Mouse (Mus musculus) limb, embryonic 10.5 days (tissue): ENCODE results near the gene Themis2. TPM values are rescaled to one million over a fixed set of nuclear protein-coding genes. Genes with fewer than 3 reads are reported as not detected.

Source experiments
- DNase-seq: peaks from one replicate; pipeline ENCODE4 v3.0.0-alpha.2; 2017; ENCODE audit warnings: low spot score
- H3K27ac ChIP-seq: fragments of 300-500 bp; sonication (generic); 2 replicates; pipeline ENCODE4 v1.5.1; 2016; ENCODE audit warnings: mild to moderate bottlenecking
- H3K27me3 ChIP-seq: fragments of 300-500 bp; sonication (generic); 2 replicates; pipeline ENCODE4 v1.6.1; 2016; ENCODE audit warnings: low read depth, mild to moderate bottlenecking; ENCODE audit not compliant: poor library complexity, severe bottlenecking
- H3K36me3 ChIP-seq: fragments of 300-500 bp; sonication (generic); 2 replicates; pipeline ENCODE4 v1.6.1; 2016; ENCODE audit warnings: mild to moderate bottlenecking, moderate library complexity
- H3K4me1 ChIP-seq: fragments of 300-500 bp; sonication (generic); 2 replicates; pipeline ENCODE4 v1.6.1; 2016
- H3K4me3 ChIP-seq: fragments of 300-500 bp; sonication (generic); 2 replicates; pipeline ENCODE4 v1.5.1; 2016; ENCODE audit warnings: mild to moderate bottlenecking, moderate library complexity
- H3K9me3 ChIP-seq: fragments of 300-500 bp; sonication (generic); replicated peaks from 2 replicates; pipeline ENCODE4 v1.6.1; 2016; ENCODE audit warnings: mild to moderate bottlenecking
- WGBS: fragments of 180-500 bp; shearing (Covaris S2); methylation state at CpG from one replicate; pipeline ENCODE4 v1.1.7; 2016; 5-methylcytosine and 5-hydroxymethylcytosine counted together
- polyA plus RNA-seq: library from polyadenylated mRNA; unstranded; fragments of >200 nt; fragmentation: Nextera tagmentation; extraction: Ambion mirVana; gene quantifications from 2 replicates; pipeline ENCODE4 v1.2.1, GENCODE M21; 2016

Themis2 gene
- 0.36 and 0.53 TPM in 2 replicates for polyA plus RNA-seq

DNA sequence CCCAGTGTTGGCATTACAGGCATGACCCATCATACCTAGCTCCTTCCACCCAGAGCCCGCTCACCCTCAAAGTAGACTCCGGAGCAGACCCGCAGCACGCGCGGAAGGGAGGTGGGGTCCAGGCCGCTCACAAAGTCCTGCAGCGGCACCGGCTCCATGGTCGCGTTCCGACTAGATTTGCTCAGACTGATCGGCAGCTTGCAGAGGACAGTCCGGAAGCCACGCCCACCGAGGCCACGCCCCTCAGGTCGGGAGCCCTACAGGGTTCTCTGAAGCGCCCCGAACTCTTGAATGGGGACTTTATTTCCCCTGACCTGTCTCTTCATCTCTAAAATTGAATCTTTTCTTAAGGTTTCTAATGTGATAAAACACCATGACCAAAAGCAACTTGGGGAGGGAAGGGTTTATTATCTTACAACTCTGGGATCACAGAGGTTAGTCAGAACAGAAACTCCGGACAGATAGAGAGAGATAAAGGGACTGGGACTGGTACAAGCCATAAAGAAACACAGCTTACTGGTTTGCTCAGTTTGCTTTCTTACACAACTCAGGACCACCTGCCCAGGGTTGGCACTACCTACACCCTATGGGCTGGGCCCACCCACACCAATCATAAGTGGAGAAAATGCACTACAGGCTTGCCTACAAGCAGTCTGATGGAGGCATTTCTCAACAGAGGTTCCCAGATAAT, at the start of gene Themis2:
Gene Themis2, minus strand, starts transcription at position 192 of the 691 bp plus-strand sequence.
- Histone ChIP-seq H3K27me3 (peaks cover 31% of the 10 kb centered on the region), H3K9me3 (no peaks in the 10 kb centered on the region), H3K36me3 (no peaks in the 10 kb centered on the region), H3K4me1 (peaks cover 7% of the 10 kb centered on the region), H3K27ac (0 out of 2 replicates have a peak within 1 kb of the TSS, but pooled peaks have one; percentile 28), H3K4me3 (peak within 1 kb of the TSS; percentile 48)
- peak; percentile 65 for DNase-seq
- WGBS = 3% methylated on average over 21 of the region's 21 CpGs

DNA sequence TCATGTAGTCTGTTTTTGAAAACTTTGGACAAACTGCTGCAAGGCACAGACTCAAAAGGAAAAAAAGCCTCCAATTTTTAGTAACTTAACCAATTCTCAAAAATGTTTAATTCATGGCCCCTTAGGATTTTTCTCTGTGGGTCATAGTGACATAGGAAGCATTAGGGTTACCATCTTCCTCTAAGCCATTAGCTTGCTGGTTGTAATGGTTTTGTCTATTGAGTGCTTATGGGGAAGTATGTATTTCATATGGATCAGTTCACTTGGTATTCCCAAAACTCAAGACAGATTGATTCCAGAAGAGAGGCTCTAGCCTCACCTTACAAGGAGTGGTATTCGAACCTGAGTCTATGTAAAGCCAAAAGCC, 47.5 kb upstream of the Themis2 start:
- Histone ChIP-seq H3K36me3 (peaks cover 27% of the 10 kb centered on the region), H3K4me3 (peak overlapping the region; percentile 81), H3K4me1 (peaks cover 21% of the 10 kb centered on the region), H3K9me3 (no peaks in the 10 kb centered on the region), H3K27me3 (no peaks in the 10 kb centered on the region), H3K27ac (peak overlapping the region; percentile 90)
- WGBS = 82% methylated on average over 1 of the region's 1 CpGs
- DNase-seq = no peak

DNA sequence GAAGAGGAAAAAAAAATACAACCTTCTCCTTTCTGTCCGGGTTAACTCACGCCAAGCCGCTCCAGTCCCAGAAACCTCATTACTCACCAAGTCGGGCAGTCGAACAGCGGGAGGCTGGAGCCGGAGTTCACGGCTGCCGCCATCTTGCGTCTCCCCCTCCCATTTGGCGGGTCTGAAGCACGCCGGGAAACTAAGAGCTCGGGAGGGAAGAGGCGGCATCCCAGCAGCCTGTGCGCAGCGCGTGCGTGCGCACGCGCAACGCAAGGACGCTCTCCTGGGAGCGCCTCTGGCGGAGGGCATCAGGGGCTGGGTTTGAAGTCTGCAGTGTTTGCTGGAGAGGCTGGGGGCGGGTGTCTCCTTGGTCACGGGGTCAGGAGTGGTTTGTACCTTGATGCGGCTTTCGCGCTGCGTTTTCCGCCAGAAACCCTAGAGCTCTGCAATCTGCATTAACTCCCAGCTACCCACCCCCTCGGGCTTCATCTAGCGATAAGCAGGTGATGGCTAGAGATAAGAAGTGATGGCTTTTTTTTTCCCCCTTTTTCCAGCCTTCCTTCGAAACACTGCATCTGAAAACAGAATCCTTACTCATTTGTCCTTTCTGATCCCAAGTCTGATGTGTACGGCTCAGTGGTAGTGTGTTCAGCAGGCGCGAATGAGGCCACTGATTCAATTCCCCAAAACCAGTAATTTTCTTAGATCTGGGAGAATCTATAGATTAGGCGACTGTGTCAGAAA, 47.0 kb upstream of the Themis2 start, which contains the start of gene Ppp1r8:
Gene Ppp1r8, minus strand, starts transcription at position 200 of the 735 bp plus-strand sequence.
- H3K4me3 ChIP-seq = peak within 1 kb of the TSS; percentile 81
- peak; percentile 88 for DNase-seq
- H3K27ac ChIP-seq = peak within 1 kb of the TSS; percentile 90
- peaks cover 32% of the 10 kb centered on the region for H3K36me3 ChIP-seq
- WGBS = 2% methylated on average over 40 of the region's 40 CpGs
- no peaks in the 10 kb centered on the region for H3K9me3 ChIP-seq
- peaks cover 21% of the 10 kb centered on the region for H3K4me1 ChIP-seq
- H3K27me3 ChIP-seq = no peaks in the 10 kb centered on the region

- H3K4me1 ChIP-seq = peaks cover 21% of the 10 kb centered on the region
- H3K4me3 ChIP-seq = peak overlapping the region; percentile 81
- peak overlapping the region; percentile 90 for H3K27ac ChIP-seq
- peaks cover 38% of the 10 kb centered on the region for H3K36me3 ChIP-seq
- no peaks in the 10 kb centered on the region for H3K9me3 ChIP-seq
- DNase-seq = peak; percentile 72
- WGBS = 0% methylated on average over 30 of the region's 30 CpGs
- H3K27me3 ChIP-seq = no peaks in the 10 kb centered on the region
Observed at GRCm38 (mm10) chr4:132842281-132842906, 46.2 kb upstream of the Themis2 start.

DNA sequence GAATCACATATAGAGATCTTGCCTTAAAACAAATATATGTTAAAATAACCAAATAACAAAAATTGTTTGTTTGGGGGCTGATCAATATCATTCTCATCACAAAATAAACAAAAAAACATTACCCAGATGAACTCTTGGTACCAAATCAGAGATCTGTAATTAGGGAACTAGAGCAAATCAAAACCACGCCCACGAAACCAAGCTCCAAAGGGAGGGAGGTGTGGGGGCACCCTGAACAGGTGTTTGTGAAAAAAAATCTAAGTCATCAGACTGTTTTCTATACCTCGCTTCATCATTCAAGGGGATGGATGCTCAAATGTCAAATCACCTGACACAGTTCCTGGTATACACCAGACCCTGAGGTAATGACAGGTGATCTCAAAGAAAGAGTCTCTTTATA, 45.3 kb upstream of the Themis2 start:
- Histone ChIP-seq H3K4me1 (peaks cover 21% of the 10 kb centered on the region), H3K36me3 (peaks cover 47% of the 10 kb centered on the region), H3K27ac (no peak overlapping the region), H3K4me3 (peak overlapping the region; percentile 81), H3K27me3 (no peaks in the 10 kb centered on the region), H3K9me3 (no peaks in the 10 kb centered on the region)
- 88% methylated on average over 3 of the region's 3 CpGs for WGBS
- no peak for DNase-seq

GRCm38 (mm10) chr4:132823614-132824366, 27.6 kb upstream of the Themis2 start:
- DNase-seq = peak; percentile 73
- Histone ChIP-seq H3K9me3 (no peaks in the 10 kb centered on the region; the same call in 1 of the 2 replicates), H3K4me1 (no peaks in the 10 kb centered on the region), H3K27me3 (no peaks in the 10 kb centered on the region), H3K27ac (no peak overlapping the region), H3K4me3 (no peak overlapping the region), H3K36me3 (peaks cover 45% of the 10 kb centered on the region)
- 71% methylated on average over 8 of the region's 8 CpGs for WGBS

- no peaks in the 10 kb centered on the region for H3K27me3 ChIP-seq
- WGBS = 53% methylated on average over 2 of the region's 2 CpGs
- H3K36me3 ChIP-seq = no peaks in the 10 kb centered on the region
- no peak overlapping the region for H3K4me3 ChIP-seq
- H3K4me1 ChIP-seq = no peaks in the 10 kb centered on the region
- DNase-seq = no peak
- no peaks in the 10 kb centered on the region; the same call in 1 of the 2 replicates for H3K9me3 ChIP-seq
- no peak overlapping the region for H3K27ac ChIP-seq
Observed at GRCm38 (mm10) chr4:132818442-132818841, 22.3 kb upstream of the Themis2 start.

DNA sequence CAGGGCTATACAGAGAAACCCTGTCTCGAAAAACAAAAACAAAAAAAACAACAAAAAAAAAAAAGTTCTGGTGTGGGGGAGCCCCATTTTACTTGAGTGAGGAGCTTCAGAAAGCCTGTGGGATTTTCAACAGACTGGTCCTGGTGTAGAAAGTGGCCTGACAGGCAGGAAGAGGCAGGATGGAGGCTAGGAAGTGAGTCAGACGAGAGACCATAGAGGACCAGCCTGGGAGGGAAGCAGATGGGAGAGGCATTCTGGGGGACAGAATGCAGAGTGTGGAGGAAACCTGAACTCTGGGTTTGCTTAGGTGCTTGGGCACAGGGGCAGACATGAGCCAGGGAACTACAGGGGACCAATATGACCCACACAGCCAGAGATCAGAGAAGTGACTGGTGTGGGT, 20.7 kb upstream of the Themis2 start:
- 58% methylated on average over 2 of the region's 2 CpGs for WGBS
- Histone ChIP-seq H3K4me3 (no peak overlapping the region), H3K4me1 (no peaks in the 10 kb centered on the region), H3K9me3 (no peaks in the 10 kb centered on the region; the same call in 1 of the 2 replicates), H3K27me3 (no peaks in the 10 kb centered on the region), H3K36me3 (no peaks in the 10 kb centered on the region), H3K27ac (no peak overlapping the region)
- no peak for DNase-seq

DNA sequence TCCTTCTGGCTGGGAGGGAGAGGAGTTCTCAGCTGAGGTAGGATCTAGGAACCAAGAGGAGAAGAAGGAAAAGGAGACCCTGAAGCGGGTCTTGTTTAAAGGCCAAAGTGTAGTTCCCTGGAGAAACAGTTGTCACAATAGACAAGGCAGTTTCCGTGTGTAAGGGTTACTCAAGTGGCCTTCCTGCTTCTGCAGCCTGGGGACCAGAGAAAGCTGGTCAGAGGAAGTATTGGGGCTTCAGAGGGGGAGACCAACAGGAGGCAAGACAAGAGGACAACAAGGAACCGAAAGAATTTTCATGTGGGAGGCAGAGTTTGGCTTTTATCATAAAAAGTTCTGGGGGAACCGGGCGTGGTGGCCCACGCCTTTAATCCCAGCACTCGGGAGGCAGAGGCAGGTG, 20.2 kb upstream of the Themis2 start:
- WGBS = 85% methylated on average over 7 of the region's 7 CpGs
- H3K4me1 ChIP-seq = no peaks in the 10 kb centered on the region
- H3K36me3 ChIP-seq = no peaks in the 10 kb centered on the region
- DNase-seq = no peak
- no peak overlapping the region for H3K4me3 ChIP-seq
- H3K27me3 ChIP-seq = no peaks in the 10 kb centered on the region
- H3K27ac ChIP-seq = no peak overlapping the region
- no peaks in the 10 kb centered on the region; the same call in 1 of the 2 replicates for H3K9me3 ChIP-seq

DNA sequence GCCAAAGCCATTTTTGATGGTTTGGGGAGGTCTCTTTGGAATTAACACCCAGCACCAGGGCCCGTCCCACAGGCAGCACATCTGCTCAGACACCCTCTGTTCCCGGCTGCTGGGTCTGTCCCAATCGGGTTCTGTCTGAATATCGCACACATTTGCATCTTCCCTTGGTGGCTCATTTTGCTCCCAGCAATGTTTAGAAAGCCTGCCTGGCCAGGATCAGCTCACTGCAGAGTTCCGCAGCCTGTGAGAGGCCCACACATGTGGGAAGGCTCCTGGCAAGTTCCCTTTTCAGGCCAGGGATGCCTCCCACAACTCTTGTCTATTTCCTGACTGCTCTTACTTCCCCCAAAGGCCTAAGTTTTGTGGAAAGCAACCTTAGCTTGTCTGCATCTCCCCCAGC, 13.4 kb upstream of the Themis2 start:
- no peak overlapping the region for H3K27ac ChIP-seq
- no peaks in the 10 kb centered on the region for H3K9me3 ChIP-seq
- no peaks in the 10 kb centered on the region for H3K36me3 ChIP-seq
- DNase-seq = no peak
- WGBS = 89% methylated on average over 5 of the region's 5 CpGs
- no peaks in the 10 kb centered on the region for H3K27me3 ChIP-seq
- peaks cover 3% of the 10 kb centered on the region; the same call in 1 of the 2 replicates for H3K4me1 ChIP-seq
- H3K4me3 ChIP-seq = no peak overlapping the region

DNA sequence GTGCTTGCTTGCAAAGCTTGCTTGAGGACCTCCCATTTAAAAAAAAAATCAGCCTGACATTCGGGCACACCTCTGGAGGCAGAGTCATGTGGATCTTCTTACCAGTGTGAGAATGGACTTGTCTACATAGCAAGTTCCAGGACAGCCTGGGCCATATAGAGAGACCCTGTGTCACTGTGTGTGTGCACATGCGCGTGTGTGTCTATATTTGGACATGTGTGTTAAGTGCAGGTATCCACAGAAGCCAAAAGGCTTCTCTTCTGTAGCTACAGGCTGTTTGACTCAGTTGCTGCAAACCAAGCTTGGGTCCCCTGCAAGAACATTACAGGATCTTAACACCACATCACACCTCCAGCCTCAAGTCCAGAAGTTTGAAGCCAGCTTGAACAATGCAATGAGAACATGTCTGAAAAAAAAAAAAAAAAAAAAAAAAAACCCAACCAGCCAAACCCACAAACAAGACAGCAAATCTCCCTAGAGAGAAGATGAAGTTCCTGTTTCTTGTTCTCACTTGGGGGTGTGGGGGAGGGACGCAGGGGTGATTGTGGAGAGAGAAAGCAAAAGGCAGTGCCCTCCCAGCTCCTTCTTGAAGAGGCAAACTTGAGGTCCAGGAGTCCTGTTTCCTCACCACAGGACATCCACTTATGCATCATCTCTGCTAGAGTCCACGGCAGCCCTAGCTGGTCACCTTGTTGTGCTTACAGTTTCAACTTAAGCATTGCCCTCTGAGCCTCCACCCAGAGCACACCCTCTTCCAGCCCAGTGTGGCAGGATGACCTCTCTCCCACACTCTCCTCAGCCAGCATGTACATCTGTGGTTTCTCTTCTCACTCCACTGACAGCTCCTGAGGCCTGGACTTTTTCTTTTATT, 11.8 kb upstream of the Themis2 start:
- no peak overlapping the region for H3K27ac ChIP-seq
- WGBS = 77% methylated on average over 5 of the region's 5 CpGs
- no peaks in the 10 kb centered on the region for H3K36me3 ChIP-seq
- no peaks in the 10 kb centered on the region for H3K27me3 ChIP-seq
- no peak overlapping the region for H3K4me3 ChIP-seq
- no peak for DNase-seq
- H3K9me3 ChIP-seq = no peaks in the 10 kb centered on the region
- H3K4me1 ChIP-seq = peaks cover 3% of the 10 kb centered on the region; the same call in 1 of the 2 replicates
